Mouse (Mus musculus) liver, embryonic 14.5 days (tissue): Measurements from ENCODE around the gene Slx1b.

ENCODE experiments used
- CTCF ChIP-seq: IDR thresholded peaks from 2 replicates; pipeline ENCODE4 v1.5.1; 2016; ENCODE audit warnings: antibody characterized with exemption, low read depth, control low read depth
- EP300 ChIP-seq: IDR thresholded peaks from 2 replicates; pipeline ENCODE4 v1.6.1; 2016; ENCODE audit warnings: antibody characterized with exemption, low read depth

DNA sequence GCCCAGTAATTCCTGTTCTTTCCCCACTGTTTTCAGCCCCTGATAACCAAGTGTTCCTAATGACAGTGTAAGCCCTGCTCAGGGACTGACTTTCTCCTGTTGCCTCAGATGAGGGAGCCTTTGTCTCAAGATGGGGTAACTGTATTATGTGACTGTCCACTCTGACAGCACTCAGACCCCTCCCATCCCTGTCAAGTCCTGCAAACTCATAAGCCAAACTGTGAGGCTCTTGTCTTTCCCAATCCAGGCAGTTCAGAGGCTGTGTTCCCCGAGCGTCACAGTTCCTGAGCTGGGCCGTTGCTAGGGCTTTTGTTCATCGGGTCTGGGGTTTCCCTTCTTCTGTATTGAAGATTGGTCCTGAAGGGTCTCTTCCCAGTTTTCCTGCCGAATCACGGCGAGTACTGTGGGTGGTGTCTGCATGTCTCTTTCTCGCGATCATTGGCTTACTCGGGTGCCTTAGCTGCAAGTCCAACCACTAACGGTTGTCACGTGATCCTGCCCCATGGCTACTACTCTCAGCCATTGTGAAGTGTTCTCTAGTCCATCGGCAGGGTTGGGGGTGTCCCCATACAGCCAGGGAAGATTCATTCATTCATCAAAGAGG lies 44.6 kb upstream of the Slx1b start:
- TF ChIP-seq EP300 (no peak), CTCF (no peak)
